Mouse (Mus musculus) left cerebral cortex, postnatal 14 days (tissue): ENCODE results near the gene Upf1. TPM values are rescaled to one million over a fixed set of nuclear protein-coding genes. Genes with fewer than 3 reads are reported as not detected.

ENCODE experiments used
- DNase-seq, 2 experiments: peaks; one replicate each; pipeline ENCODE4 v3.0.0; 2021 to 2022; ENCODE audit warnings: low spot score in 2 of 2, mixed read lengths in 1 of 2
- intact Hi-C: fragments of 180-260 bp; cut with DNase I; formaldehyde crosslinking; loops from one replicate; pipeline ENCODE4 v1.15.1; 2025
- total RNA-seq, 2 experiments: library from RNA; stranded (reverse); gene quantifications; 2 replicates each; pipeline ENCODE4 v1.2.3; 2021

Gene Upf1
- total RNA-seq, 2 experiments from 2014 or later: 49.8 to 53.4 TPM

GRCm38 (mm10) chr8:70330741-70331364, 22.2 kb downstream of the Upf1 start:
- intact Hi-C loops: no loop called here
- peak; percentile 73 to 89 for DNase-seq

GRCm38 (mm10) chr8:70329835-70330740, 23.0 kb downstream of the Upf1 start:
- intact Hi-C loops: no loop called here
- DNase-seq: no peak

DNA sequence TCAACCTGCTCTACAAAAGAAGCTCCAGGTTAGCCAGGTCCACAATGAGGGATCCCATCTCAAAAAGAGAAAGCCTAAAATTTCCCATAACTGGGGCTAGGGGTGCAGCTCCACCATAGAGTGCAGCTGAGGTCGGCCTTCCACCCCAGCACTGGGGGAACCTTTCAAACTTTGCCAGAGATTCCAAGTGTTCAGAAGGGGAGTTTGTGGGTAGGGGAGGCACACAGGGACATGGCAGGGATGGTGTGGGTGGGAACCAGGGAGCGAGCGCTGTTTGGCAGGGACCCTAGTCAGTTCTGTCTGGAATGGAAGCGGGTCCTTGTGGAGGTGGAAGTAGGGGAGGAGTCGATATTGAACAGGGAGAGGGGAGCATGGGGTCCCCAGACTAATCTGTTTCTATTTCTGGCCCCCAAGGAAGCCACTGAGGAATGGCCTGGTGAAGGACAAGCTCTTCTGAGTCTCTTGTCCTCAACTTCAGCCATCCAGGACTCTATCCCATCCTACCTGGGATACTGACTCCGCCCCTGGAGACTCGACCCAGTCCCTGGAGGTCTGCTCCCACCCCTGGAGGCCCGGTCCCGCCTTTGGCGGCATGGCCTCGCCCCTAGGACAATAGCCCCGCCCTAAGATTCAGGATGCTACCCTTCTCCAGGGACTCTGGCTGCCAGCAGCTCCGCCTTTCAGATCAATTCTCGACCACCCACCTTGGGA, 23.8 kb downstream of the Upf1 start, which contains the start of gene Gdf1:
TSS of gene Gdf1 (plus strand) at position 694 of the 711 bp plus-strand sequence.
- DNase-seq: no peak
- intact Hi-C loops: no loop called here

DNA sequence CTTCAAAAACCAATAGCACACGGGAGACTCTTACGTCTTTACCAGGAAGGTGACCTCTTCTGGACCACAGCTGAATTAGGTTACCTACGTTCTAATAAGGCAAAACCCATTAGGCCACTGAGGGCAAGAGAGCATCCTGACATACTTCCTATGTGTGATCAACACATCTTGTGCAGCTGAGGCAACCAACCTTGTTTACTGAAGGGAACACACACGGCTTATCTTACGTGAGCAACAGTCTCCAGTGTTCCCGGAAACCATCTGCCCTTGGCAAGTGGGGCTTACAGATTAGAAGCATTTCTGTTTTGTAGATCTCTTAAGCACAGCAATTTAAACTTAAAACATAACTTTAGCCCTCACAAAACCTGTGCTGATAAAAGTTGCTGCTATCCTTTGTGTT, 25.6 kb downstream of the Upf1 start:
- DNase-seq: no peak
- intact Hi-C loops: no loop called here

DNA sequence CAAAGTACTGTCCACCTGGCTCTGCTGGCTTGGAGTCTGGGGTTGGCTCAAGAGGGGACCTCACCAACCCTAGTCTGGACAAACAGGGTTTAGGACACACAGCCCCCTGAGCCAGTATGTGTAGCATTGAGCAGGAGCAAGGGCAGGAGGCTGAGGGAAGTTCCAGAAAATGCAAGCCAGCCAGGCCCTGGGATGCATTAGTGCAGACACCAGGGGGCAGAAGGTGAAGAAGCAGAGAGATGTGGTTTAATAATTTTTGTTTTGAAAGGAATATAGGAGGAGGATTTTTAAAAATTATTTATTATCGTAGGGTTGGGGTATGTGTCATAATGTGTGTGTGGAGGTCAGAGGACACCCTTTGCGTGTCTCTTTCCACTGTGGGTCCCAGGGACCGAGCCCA, 29.4 kb downstream of the Upf1 start:
- intact Hi-C loops: no loop called here
- DNase-seq: no peak

- DNase-seq: no peak
- intact Hi-C loops: no loop called here
These were observed 35.2 kb downstream of the Upf1 start for GRCm38 (mm10) chr8:70317872-70318271.

GRCm38 (mm10) chr8:70316511-70317504, 36.3 kb downstream of the Upf1 start:
- peak; percentile 91 to 97 for DNase-seq
- intact Hi-C loops: no loop called here

- intact Hi-C loops: no loop called here
- DNase-seq: peak; percentile 81 to 87
These were observed 37.2 kb downstream of the Upf1 start, which contains the start of gene Cers1 for GRCm38 (mm10) chr8:70315624-70316510. TSS of gene Cers1 (plus strand) at chr8:70315775.

GRCm38 (mm10) chr8:70313399-70313798, 39.7 kb downstream of the Upf1 start:
- intact Hi-C loops: no loop called here
- DNase-seq: no peak

DNA sequence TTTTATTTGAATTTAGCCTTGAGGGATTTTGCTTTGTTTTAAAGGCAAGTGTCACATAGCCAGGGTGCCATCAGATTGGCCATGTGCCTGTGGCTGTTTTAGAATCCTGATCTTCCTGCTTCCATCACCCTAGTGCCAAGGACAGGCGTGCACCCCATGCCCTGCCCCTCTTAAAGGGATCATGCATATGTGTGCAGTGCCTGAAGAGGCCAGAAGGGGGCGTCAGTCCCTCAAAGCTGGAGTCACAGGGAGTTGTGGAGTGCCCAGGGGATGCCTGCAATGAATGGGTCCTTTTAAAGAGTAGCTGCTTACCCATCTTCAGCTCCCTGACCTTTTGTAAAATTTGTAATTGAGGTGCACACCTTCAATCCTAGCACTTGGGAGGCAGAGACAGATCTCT, 43.8 kb downstream of the Upf1 start:
- peak in 1 of 2 experiments; percentile 62 for DNase-seq
- intact Hi-C loops: no loop called here

DNA sequence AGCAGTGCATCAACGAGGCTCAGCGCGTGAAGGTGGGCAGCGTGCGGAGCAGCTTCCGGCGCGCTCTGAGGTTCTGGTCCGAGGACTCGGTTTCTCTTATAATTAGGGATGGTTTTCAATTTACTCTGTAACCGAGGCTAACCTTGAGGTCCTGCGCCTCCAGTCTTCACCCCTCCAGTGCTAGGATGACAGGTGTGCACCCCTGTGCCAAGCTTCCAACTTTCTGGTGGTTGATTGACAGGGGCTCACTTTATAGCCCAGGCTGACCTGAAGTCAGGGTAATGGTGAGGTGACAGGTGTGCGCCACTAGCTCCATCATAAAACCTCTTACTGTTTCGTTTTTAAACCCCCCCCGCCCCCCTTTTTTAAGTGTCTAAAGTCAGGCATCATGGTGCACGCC, 50.2 kb downstream of the Upf1 start:
- DNase-seq: no peak
- intact Hi-C loops: no loop called here

DNA sequence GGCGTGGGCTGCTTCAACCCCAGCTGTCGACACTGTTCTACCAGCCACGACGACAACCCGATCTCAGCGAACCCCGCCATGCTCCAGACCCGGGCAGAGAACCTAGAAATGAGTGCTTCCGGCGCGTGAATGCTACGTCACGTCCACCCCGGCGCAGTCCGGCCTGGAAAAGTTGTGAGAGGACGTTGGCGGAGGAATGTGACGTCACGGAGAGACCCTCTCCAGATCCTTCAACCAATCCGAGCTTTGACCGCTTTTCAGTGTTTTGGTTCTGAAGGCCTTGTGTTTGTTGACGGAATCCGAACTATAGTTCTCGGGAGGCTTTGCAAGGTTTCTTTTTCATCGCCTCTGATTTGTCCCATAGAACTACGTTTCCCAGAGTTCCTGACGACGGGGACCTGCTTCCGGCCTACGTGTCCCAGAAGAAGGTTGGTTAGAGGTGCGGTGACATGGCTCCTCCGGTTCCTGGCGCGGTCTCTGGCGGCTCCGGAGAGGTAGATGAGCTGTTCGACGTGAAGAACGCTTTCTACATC, 50.7 kb downstream of the Upf1 start, which contains the start of the genes Ddx49 and Cope:
TSS of gene Ddx49 (minus strand) at position 132 of the 533 bp plus-strand sequence.
TSS of gene Cope (plus strand) at position 161 of the 533 bp plus-strand sequence.
- DNase-seq: peak; percentile 94 to 96
- intact Hi-C loops: no loop called here

- intact Hi-C loops: no loop called here
- DNase-seq: no peak
These were observed 52.2 kb downstream of the Upf1 start for GRCm38 (mm10) chr8:70300881-70301280.

DNA sequence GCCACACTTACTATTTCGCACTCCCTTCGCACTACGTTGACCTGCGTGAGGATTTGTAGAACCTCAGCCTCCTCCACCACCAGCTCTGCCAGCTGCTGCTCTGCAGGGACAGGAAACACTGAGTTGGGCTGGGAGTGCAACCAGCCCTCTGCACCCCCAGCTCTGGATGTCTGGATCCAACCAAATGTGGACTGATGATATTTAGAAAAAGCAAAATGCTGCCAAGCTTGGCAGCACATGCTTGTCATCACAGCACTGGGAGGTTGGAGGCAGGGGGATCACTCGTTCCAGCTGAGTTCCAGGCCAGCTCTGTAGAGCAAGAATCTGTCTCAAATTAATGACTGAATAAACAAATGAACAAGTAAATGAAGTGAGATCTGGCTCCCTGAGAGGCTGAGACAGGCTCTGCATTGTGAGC, 59.1 kb downstream of the Upf1 start:
- intact Hi-C loops: no loop called here
- DNase-seq: no peak

DNA sequence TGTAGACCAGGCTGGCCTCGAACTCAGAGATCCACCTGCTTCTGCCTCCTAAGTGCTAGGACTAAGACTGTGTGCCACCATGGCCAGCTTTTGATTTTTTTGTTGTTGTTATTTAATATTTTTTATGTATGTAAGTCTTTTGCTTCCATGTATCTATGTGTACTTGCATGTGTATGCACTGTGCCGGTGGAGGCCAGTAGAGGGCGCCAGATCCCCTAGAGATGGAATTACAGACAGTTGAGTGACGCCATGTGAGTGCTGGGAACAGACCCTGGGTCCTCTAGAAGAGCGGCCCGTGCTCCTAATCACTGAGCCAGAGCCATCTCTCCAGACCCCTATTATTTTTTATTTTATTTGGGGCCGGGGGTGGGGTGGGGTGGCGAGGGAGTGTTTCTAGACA, 66.3 kb downstream of the Upf1 start:
- no peak for DNase-seq
- intact Hi-C loops: no loop called here

DNA sequence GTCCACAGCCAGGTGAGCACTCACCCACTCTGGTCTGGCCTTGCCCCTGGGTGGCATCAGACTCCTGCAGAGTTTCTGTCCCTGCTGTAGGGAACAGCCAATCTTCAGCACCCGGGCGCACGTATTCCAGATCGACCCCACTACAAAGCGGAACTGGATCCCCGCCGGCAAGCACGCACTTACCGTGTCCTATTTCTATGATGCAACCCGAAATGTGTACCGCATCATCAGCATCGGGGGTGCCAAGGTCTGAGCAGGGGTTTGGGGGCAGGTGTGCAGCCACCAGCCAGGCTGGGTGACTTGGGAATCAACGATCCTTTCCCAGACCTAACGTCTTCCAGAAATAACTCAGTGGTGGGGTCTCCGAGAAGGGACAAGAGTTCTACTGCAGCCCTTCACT, 67.8 kb downstream of the Upf1 start:
- intact Hi-C loops: no loop called here
- DNase-seq: no peak

- DNase-seq: no peak
- intact Hi-C loops: no loop called here
These were observed 68.7 kb downstream of the Upf1 start for GRCm38 (mm10) chr8:70284421-70284820.
